Mouse (Mus musculus) brain, embryonic 14.5 days (tissue): ENCODE measurements at regions not wholly inside any gene's neighbourhood (a gene's known extent, or its start where the extent isn't known, plus 50 kb on each side); places are given as distances from the start of the nearest gene placed in this dataset.

ENCODE experiments used
- CTCF ChIP-seq: fragments of 200-500 bp; IDR thresholded peaks from 2 replicates; pipeline ENCODE4 v1.5.1; 2012; ENCODE audit warnings: inconsistent platforms, mild to moderate bottlenecking, moderate library complexity, borderline replicate concordance; ENCODE audit not compliant: insufficient read depth, insufficient read length; ENCODE audit errors: extremely low read depth
- POLR2A ChIP-seq: fragments of 200-500 bp; IDR thresholded peaks from 2 replicates; pipeline ENCODE4 v1.6.1; 2012; ENCODE audit warnings: mild to moderate bottlenecking, inconsistent platforms, borderline replicate concordance; ENCODE audit not compliant: poor library complexity, insufficient read depth, insufficient read length, severe bottlenecking; ENCODE audit errors: extremely low read depth

DNA sequence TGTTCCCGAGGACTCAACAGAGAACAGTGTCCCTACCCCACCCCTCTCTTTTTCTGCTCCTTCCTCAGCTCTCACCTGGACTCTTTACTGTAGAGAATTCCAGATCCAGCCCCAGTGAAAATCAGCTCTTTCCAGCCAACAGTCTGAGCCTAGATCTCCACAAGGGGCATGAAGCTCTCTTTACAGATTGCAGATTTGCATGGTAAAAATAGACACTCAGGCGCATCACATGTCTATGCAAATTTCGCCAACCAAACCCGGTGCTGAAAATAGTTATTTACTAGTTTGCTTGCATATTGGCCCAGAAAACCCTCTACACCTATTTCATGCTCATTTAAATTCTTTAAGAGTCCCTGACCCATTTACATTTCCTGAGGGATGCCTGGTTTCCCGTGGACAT, 295.8 kb downstream of the Maf start:
- no peak for TF ChIP-seq CTCF
- no peak for TF ChIP-seq POLR2A
